Mouse (Mus musculus): ENCODE data around the gene Dclk2. TPM values are rescaled to one million over a fixed set of nuclear protein-coding genes. Genes with fewer than 3 reads are reported as not detected.

The Dclk2 gene
- polyA plus RNA-seq, 1 experiment from 2014 or later = 95.5 TPM

DNA sequence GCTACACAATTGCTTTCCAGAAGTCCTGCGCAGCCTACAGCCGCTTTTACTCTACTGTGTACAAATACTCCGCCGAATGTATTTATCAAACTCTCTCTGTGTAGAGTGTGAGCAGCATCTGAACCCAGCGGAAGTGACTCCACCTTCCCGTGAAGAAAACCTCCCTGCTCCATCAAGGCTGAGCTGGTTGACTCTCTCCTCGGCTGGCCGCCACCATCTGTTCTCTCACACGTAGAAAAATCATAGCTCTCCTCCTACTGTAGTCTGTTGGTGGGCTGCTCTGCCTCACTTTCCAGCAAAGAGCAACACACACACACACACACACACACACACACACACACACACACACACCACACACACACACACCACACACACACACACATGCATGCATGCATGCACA is 111.5 kb downstream of the Dclk2 start:
- Histone ChIP-seq H3K27me3 (replicated peaks) (no peaks in the 10 kb centered on the region), H3K4me1 (peaks cover 3% of the 10 kb centered on the region; the same call in 1 of the 2 replicates), H3K9ac (no peak overlapping the region), H3K4me3 (no peak overlapping the region), H3K4me2 (no peak overlapping the region), H3K9me3 (no peaks in the 10 kb centered on the region), H3K27ac (0 out of 2 replicates have a peak overlapping the region, but pooled peaks have one; percentile 12), H3K36me3 (replicated peaks) (peaks cover 20% of the 10 kb centered on the region; the same call in 1 of the 2 replicates)
- ATAC-seq (replicated peaks) = no peak
- WGBS = 84% methylated on average over 9 of the region's 9 CpGs

GRCm38 (mm10) chr3:86807750-86808467 is 112.7 kb downstream of the Dclk2 start:
- Histone ChIP-seq H3K9ac (no peak overlapping the region), H3K27ac (no peak overlapping the region), H3K4me2 (no peak overlapping the region), H3K36me3 (replicated peaks) (peaks cover 19% of the 10 kb centered on the region; the same call in 1 of the 2 replicates), H3K4me1 (peaks cover 3% of the 10 kb centered on the region; the same call in 1 of the 2 replicates), H3K9me3 (no peaks in the 10 kb centered on the region), H3K27me3 (replicated peaks) (no peaks in the 10 kb centered on the region), H3K4me3 (no peak overlapping the region)
- peak; percentile 41; the same call in 1 of the 2 replicates for ATAC-seq (replicated peaks)
- 78% methylated on average over 14 of the region's 14 CpGs for WGBS

GRCm38 (mm10) chr3:86806834-86807233 is 113.8 kb downstream of the Dclk2 start:
- WGBS = 96% methylated on average over 9 of the region's 9 CpGs
- H3K9me3 ChIP-seq = no peaks in the 10 kb centered on the region
- H3K27me3 ChIP-seq (replicated peaks) = no peaks in the 10 kb centered on the region
- H3K4me1 ChIP-seq = peaks cover 3% of the 10 kb centered on the region; the same call in 1 of the 2 replicates
- H3K27ac ChIP-seq = no peak overlapping the region
- no peak overlapping the region for H3K9ac ChIP-seq
- ATAC-seq (replicated peaks) = no peak
- no peak overlapping the region for H3K4me2 ChIP-seq
- no peak overlapping the region for H3K4me3 ChIP-seq
- H3K36me3 ChIP-seq (replicated peaks) = peaks cover 19% of the 10 kb centered on the region; the same call in 1 of the 2 replicates

GRCm38 (mm10) chr3:86804265-86804664 is 116.4 kb downstream of the Dclk2 start:
- Histone ChIP-seq H3K36me3 (replicated peaks) (peaks cover 23% of the 10 kb centered on the region; the same call in 1 of the 2 replicates), H3K9me3 (no peaks in the 10 kb centered on the region), H3K27me3 (replicated peaks) (no peaks in the 10 kb centered on the region), H3K9ac (no peak overlapping the region), H3K27ac (no peak overlapping the region), H3K4me3 (no peak overlapping the region), H3K4me2 (no peak overlapping the region), H3K4me1 (no peaks in the 10 kb centered on the region)
- 90% methylated on average over 9 of the region's 9 CpGs for WGBS
- no peak for ATAC-seq (replicated peaks)

DNA sequence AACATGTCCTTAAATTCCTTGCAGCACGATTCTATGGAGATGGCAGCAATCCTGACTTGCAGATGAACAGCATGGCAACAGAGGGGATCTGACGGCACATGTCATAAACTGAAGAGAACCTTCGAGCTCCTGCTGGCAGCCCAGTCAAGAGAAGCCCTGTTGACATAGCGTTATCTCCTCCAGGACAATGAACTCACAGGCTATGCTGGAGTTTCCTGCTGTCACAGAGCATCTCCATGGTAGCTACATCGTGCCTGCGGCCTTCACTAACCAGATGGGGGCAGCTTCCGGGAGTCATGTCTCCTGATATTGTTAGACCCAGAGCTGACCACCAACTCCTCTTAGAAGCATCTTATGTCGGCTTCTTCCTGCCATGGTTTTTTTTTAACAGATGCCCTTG is 117.8 kb downstream of the Dclk2 start:
- Histone ChIP-seq H3K9ac (no peak overlapping the region), H3K27ac (no peak overlapping the region), H3K4me3 (no peak overlapping the region), H3K27me3 (replicated peaks) (no peaks in the 10 kb centered on the region), H3K4me1 (no peaks in the 10 kb centered on the region), H3K36me3 (replicated peaks) (peaks cover 27% of the 10 kb centered on the region), H3K9me3 (no peaks in the 10 kb centered on the region), H3K4me2 (no peak overlapping the region)
- no peak for ATAC-seq (replicated peaks)
- 43% methylated on average over 8 of the region's 8 CpGs for WGBS

GRCm38 (mm10) chr3:86800841-86801240 is 119.8 kb downstream of the Dclk2 start:
- Histone ChIP-seq H3K4me2 (no peak overlapping the region), H3K4me1 (no peaks in the 10 kb centered on the region), H3K36me3 (replicated peaks) (peaks cover 34% of the 10 kb centered on the region), H3K27me3 (replicated peaks) (no peaks in the 10 kb centered on the region), H3K27ac (no peak overlapping the region), H3K9ac (no peak overlapping the region), H3K9me3 (no peaks in the 10 kb centered on the region), H3K4me3 (no peak overlapping the region)
- no peak for ATAC-seq (replicated peaks)
- 81% methylated on average over 8 of the region's 8 CpGs for WGBS

DNA sequence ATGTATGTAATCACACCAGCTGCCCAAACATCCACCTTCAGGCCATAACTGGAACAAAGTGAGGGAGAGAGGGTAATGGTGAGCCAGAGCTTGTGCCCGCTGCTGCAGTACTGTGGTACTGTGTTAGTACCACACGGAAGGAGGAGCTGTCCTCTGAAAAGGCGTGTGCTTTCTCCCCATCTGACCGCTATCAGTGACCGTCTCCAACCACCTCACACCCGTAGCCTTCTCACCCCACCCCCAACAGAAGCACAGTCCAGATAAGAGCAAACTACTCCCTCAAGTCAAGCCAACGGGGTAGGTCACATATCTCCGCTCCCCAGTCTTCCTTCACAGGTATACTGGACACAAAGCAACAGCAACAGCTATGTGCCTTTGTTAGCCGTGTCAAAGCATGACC is 121.6 kb downstream of the Dclk2 start:
- Histone ChIP-seq H3K27ac (no peak overlapping the region), H3K4me3 (no peak overlapping the region), H3K9me3 (no peaks in the 10 kb centered on the region), H3K36me3 (replicated peaks) (peaks cover 19% of the 10 kb centered on the region), H3K27me3 (replicated peaks) (no peaks in the 10 kb centered on the region), H3K4me1 (no peaks in the 10 kb centered on the region), H3K4me2 (no peak overlapping the region), H3K9ac (no peak overlapping the region)
- ATAC-seq (replicated peaks) = no peak
- WGBS = 94% methylated on average over 9 of the region's 9 CpGs

GRCm38 (mm10) chr3:86797871-86798460 is 122.7 kb downstream of the Dclk2 start:
- Histone ChIP-seq H3K27me3 (replicated peaks) (no peaks in the 10 kb centered on the region), H3K36me3 (replicated peaks) (peaks cover 22% of the 10 kb centered on the region)
- 90% methylated on average over 13 of the region's 13 CpGs for WGBS

GRCm38 (mm10) chr3:86796716-86797115 is 123.9 kb downstream of the Dclk2 start:
- Histone ChIP-seq H3K9ac (no peak overlapping the region), H3K4me3 (no peak overlapping the region), H3K27me3 (replicated peaks) (no peaks in the 10 kb centered on the region), H3K27ac (no peak overlapping the region), H3K4me1 (peaks cover 5% of the 10 kb centered on the region; the same call in 1 of the 2 replicates), H3K4me2 (no peak overlapping the region), H3K36me3 (replicated peaks) (peaks cover 22% of the 10 kb centered on the region), H3K9me3 (no peaks in the 10 kb centered on the region)
- no peak for ATAC-seq (replicated peaks)
- 50% methylated on average over 6 of the region's 6 CpGs for WGBS

More at GRCm38 (mm10) chr3:86797871-86798460, 122.7 kb downstream of the Dclk2 start:
- H3K9me3 ChIP-seq = no peaks in the 10 kb centered on the region
- no peak overlapping the region for H3K27ac ChIP-seq
- H3K4me2 ChIP-seq = no peak overlapping the region
- no peak overlapping the region for H3K9ac ChIP-seq
- no peak overlapping the region for H3K4me3 ChIP-seq
- no peak for ATAC-seq (replicated peaks)
- peaks cover 5% of the 10 kb centered on the region; the same call in 1 of the 2 replicates for H3K4me1 ChIP-seq

DNA sequence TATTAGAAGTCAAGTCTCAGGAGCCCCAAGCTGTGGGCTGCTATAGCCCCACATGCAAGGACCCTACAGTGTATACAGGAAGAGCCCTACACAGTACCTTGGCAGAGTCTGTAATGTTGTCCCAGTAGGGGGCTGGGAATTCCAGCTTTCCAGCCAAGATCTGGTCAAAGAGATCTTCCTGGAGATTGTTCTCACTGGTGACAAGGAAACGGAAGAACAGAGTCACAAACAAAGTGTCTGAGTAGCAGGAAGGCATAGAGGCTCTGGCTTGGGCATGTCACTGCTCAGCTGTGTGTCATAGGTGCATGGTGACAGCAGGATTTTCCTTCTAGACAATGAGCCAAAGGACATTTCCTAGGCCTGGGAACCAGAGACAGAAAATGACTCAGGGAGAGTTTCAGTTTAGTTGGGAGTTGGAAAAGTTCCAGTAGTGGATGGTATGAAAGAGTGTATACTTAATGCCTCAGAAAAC is 126.9 kb downstream of the Dclk2 start:
- peaks cover 21% of the 10 kb centered on the region for H3K36me3 ChIP-seq (replicated peaks)
- H3K27me3 ChIP-seq (replicated peaks) = no peaks in the 10 kb centered on the region
- peaks cover 17% of the 10 kb centered on the region for H3K4me1 ChIP-seq
- WGBS = 46% methylated on average over 1 of the region's 1 CpGs
- H3K4me3 ChIP-seq = no peak overlapping the region
- H3K4me2 ChIP-seq = no peak overlapping the region
- H3K27ac ChIP-seq = no peak overlapping the region
- H3K9ac ChIP-seq = no peak overlapping the region
- no peaks in the 10 kb centered on the region for H3K9me3 ChIP-seq
- no peak for ATAC-seq (replicated peaks)

DNA sequence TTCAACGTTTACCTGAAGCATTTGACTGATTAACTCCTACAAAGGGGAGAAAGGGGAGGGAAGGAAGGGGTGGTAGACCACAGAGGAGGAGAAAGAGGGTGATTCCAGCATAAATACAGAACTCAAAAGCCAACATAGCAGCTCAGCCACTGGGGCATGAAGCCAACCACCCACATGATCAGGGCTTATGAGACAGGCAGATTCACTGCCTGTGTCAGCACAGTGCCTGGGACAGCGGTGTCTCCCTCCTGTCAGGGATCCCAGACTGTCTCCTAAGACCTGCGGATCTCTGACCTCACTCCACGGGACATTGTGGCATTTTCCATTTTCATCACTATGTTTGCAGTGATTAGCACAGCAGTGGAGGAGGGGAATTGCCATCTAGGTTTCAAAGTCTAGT is 127.4 kb downstream of the Dclk2 start:
- ATAC-seq (replicated peaks) = no peak
- Histone ChIP-seq H3K4me2 (no peak overlapping the region), H3K9ac (no peak overlapping the region), H3K4me3 (no peak overlapping the region), H3K36me3 (replicated peaks) (peaks cover 18% of the 10 kb centered on the region), H3K4me1 (peaks cover 19% of the 10 kb centered on the region), H3K9me3 (no peaks in the 10 kb centered on the region), H3K27me3 (replicated peaks) (no peaks in the 10 kb centered on the region), H3K27ac (no peak overlapping the region)
- 77% methylated on average over 4 of the region's 4 CpGs for WGBS

DNA sequence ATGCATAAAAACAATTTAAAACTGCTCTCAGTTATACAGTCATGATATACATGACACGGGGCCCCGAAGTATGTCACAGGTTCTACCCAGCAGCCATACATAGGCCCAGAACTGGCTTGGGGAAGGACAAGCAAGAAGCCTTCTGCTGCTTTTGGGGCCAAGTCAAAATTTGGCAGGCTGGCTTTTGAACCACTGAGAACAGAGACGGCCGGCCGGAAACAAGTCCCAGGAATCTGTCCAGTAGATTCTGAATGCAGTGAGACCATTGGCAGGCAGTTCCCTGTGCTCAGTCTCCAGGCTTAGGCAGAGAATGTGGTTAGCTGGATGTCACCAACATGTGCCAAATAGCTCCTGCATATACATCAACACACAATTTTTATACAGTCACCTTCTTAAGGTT is 130.9 kb downstream of the Dclk2 start:
- Histone ChIP-seq H3K27me3 (replicated peaks) (no peaks in the 10 kb centered on the region), H3K4me1 (peaks cover 33% of the 10 kb centered on the region), H3K4me2 (no peak overlapping the region), H3K4me3 (no peak overlapping the region), H3K36me3 (replicated peaks) (peaks cover 7% of the 10 kb centered on the region), H3K27ac (no peak overlapping the region), H3K9ac (no peak overlapping the region), H3K9me3 (no peaks in the 10 kb centered on the region)
- WGBS = 82% methylated on average over 5 of the region's 5 CpGs
- ATAC-seq (replicated peaks) = no peak

All from midbrain, embryonic 15.5 days (tissue).